Mouse (Mus musculus): ENCODE data around the gene Dyrk3. TPM values are rescaled to one million over a fixed set of nuclear protein-coding genes. Genes with fewer than 3 reads are reported as not detected.
A peak's percentile ranks its signal among the peaks of the same experiment; 100 is the strongest.
"Not testable (repeated sequence)": the region's sequence is repeated elsewhere in the genome, so short reads cannot be mapped to it uniquely, and the experiment has no call there.

The Dyrk3 gene
- polyA plus RNA-seq, 1 experiment from 2014 or later: 16.3 TPM

- WGBS (ENCODE audit: insufficient replicate concordance): 84% methylated on average over 10 of the region's 10 CpGs
- Histone ChIP-seq H3K4me2 (ENCODE audit: low read depth, low read length) (no peak overlapping the region), H3K27ac (ENCODE audit: low read length) (no peak overlapping the region), H3K4me3 (ENCODE audit: low read depth, low read length) (no peak overlapping the region), H3K36me3 (ENCODE audit: control insufficient read depth, insufficient read depth) (peaks cover 43% of the 10 kb centered on the region), H3K9me3 (replicated peaks; ENCODE audit: control insufficient read depth, low read length) (no peaks in the 10 kb centered on the region), H3K9ac (ENCODE audit: low read depth, low read length) (no peak overlapping the region), H3K4me1 (ENCODE audit: control insufficient read depth, low read depth, low read length) (no peaks in the 10 kb centered on the region), H3K27me3 (ENCODE audit: control insufficient read depth, insufficient read depth, low read depth, low read length) (no peaks in the 10 kb centered on the region)
- ATAC-seq (ENCODE audit: low read depth): no peak
Observed at GRCm38 (mm10) chr1:131167612-131168011, 29.5 kb upstream of the Dyrk3 start.

- no peak overlapping the region for H3K4me3 ChIP-seq (ENCODE audit: low read depth, low read length)
- peaks cover 43% of the 10 kb centered on the region for H3K36me3 ChIP-seq (ENCODE audit: control insufficient read depth, insufficient read depth)
- H3K27ac ChIP-seq (ENCODE audit: low read length): no peak overlapping the region
- H3K4me2 ChIP-seq (ENCODE audit: low read depth, low read length): no peak overlapping the region
- H3K27me3 ChIP-seq (ENCODE audit: control insufficient read depth, insufficient read depth, low read depth, low read length): no peaks in the 10 kb centered on the region
- H3K9ac ChIP-seq (ENCODE audit: low read depth, low read length): no peak overlapping the region
- H3K9me3 ChIP-seq (replicated peaks; ENCODE audit: control insufficient read depth, low read length): no peaks in the 10 kb centered on the region
- 82% methylated on average over 6 of the region's 6 CpGs for WGBS (ENCODE audit: insufficient replicate concordance)
- no peak for ATAC-seq (ENCODE audit: low read depth)
- H3K4me1 ChIP-seq (ENCODE audit: control insufficient read depth, low read depth, low read length): no peaks in the 10 kb centered on the region
Observed at GRCm38 (mm10) chr1:131164427-131164826, 26.3 kb upstream of the Dyrk3 start.

GRCm38 (mm10) chr1:131161091-131161490, 23.0 kb upstream of the Dyrk3 start:
- 0 out of 2 replicates have a peak, but pooled peaks have one; percentile 23 for ATAC-seq (ENCODE audit: low read depth)
- H3K36me3 ChIP-seq (ENCODE audit: control insufficient read depth, insufficient read depth): peaks cover 23% of the 10 kb centered on the region
- H3K27ac ChIP-seq (ENCODE audit: low read length): no peak overlapping the region
- WGBS (ENCODE audit: insufficient replicate concordance): 38% methylated on average over 11 of the region's 11 CpGs
- no peaks in the 10 kb centered on the region for H3K4me1 ChIP-seq (ENCODE audit: control insufficient read depth, low read depth, low read length)
- no peak overlapping the region for H3K9ac ChIP-seq (ENCODE audit: low read depth, low read length)
- no peak overlapping the region for H3K4me2 ChIP-seq (ENCODE audit: low read depth, low read length)
- no peak overlapping the region for H3K4me3 ChIP-seq (ENCODE audit: low read depth, low read length)
- no peaks in the 10 kb centered on the region for H3K9me3 ChIP-seq (replicated peaks; ENCODE audit: control insufficient read depth, low read length)
- H3K27me3 ChIP-seq (ENCODE audit: control insufficient read depth, insufficient read depth, low read depth, low read length): no peaks in the 10 kb centered on the region

GRCm38 (mm10) chr1:131159573-131160327, 21.6 kb upstream of the Dyrk3 start:
- H3K4me2 ChIP-seq (ENCODE audit: low read depth, low read length); H3K9me3 ChIP-seq (replicated peaks; ENCODE audit: control insufficient read depth, low read length); H3K27ac ChIP-seq (ENCODE audit: low read length); H3K9ac ChIP-seq (ENCODE audit: low read depth, low read length); H3K27me3 ChIP-seq (ENCODE audit: control insufficient read depth, insufficient read depth, low read depth, low read length); H3K4me1 ChIP-seq (ENCODE audit: control insufficient read depth, low read depth, low read length); H3K4me3 ChIP-seq (ENCODE audit: low read depth, low read length): not testable (repeated sequence)
- WGBS (ENCODE audit: insufficient replicate concordance): 56% methylated on average over 3 of the region's 3 CpGs
- H3K36me3 ChIP-seq (ENCODE audit: control insufficient read depth, insufficient read depth): peaks cover 17% of the 10 kb centered on the region
- ATAC-seq (ENCODE audit: low read depth): peak; percentile 63

- Histone ChIP-seq H3K4me2 (ENCODE audit: low read depth, low read length) (no peak overlapping the region), H3K36me3 (ENCODE audit: control insufficient read depth, insufficient read depth) (peaks cover under 1% of the 10 kb centered on the region; the same call in 1 of the 2 replicates), H3K27me3 (ENCODE audit: control insufficient read depth, insufficient read depth, low read depth, low read length) (no peaks in the 10 kb centered on the region), H3K9me3 (replicated peaks; ENCODE audit: control insufficient read depth, low read length) (no peaks in the 10 kb centered on the region), H3K27ac (ENCODE audit: low read length) (no peak overlapping the region), H3K4me3 (ENCODE audit: low read depth, low read length) (no peak overlapping the region), H3K4me1 (ENCODE audit: control insufficient read depth, low read depth, low read length) (peaks cover 10% of the 10 kb centered on the region), H3K9ac (ENCODE audit: low read depth, low read length) (no peak overlapping the region)
- ATAC-seq (ENCODE audit: low read depth): no peak
- WGBS (ENCODE audit: insufficient replicate concordance): 51% methylated on average over 2 of the region's 2 CpGs
Observed at GRCm38 (mm10) chr1:131155456-131155855, 17.3 kb upstream of the Dyrk3 start.

- Histone ChIP-seq H3K27ac (ENCODE audit: low read length) (peak within 1 kb of the TSS; percentile 66), H3K9ac (ENCODE audit: low read depth, low read length) (peak within 1 kb of the TSS; percentile 78), H3K4me1 (ENCODE audit: control insufficient read depth, low read depth, low read length) (peaks cover 10% of the 10 kb centered on the region), H3K27me3 (ENCODE audit: control insufficient read depth, insufficient read depth, low read depth, low read length) (no peaks in the 10 kb centered on the region), H3K4me3 (ENCODE audit: low read depth, low read length) (peak within 1 kb of the TSS; percentile 90), H3K36me3 (ENCODE audit: control insufficient read depth, insufficient read depth) (no peaks in the 10 kb centered on the region), H3K9me3 (replicated peaks; ENCODE audit: control insufficient read depth, low read length) (no peaks in the 10 kb centered on the region), H3K4me2 (ENCODE audit: low read depth, low read length) (peak within 1 kb of the TSS; percentile 80)
- under 1% methylated on average over 27 of the region's 27 CpGs for WGBS (ENCODE audit: insufficient replicate concordance)
- ATAC-seq (ENCODE audit: low read depth): peak; percentile 99
Observed at GRCm38 (mm10) chr1:131153018-131153629, 15.0 kb upstream of the Dyrk3 start, which contains the start of gene Eif2d. Eif2d (plus strand) TSS chr1:131153181.

GRCm38 (mm10) chr1:131149496-131149895, 11.4 kb upstream of the Dyrk3 start:
- no peak for ATAC-seq (ENCODE audit: low read depth)
- Histone ChIP-seq H3K36me3 (ENCODE audit: control insufficient read depth, insufficient read depth) (no peaks in the 10 kb centered on the region), H3K27me3 (ENCODE audit: control insufficient read depth, insufficient read depth, low read depth, low read length) (no peaks in the 10 kb centered on the region), H3K4me1 (ENCODE audit: control insufficient read depth, low read depth, low read length) (peaks cover 10% of the 10 kb centered on the region), H3K4me2 (ENCODE audit: low read depth, low read length) (no peak overlapping the region), H3K9me3 (replicated peaks; ENCODE audit: control insufficient read depth, low read length) (no peaks in the 10 kb centered on the region), H3K27ac (ENCODE audit: low read length) (no peak overlapping the region), H3K9ac (ENCODE audit: low read depth, low read length) (no peak overlapping the region), H3K4me3 (ENCODE audit: low read depth, low read length) (no peak overlapping the region)
- 45% methylated on average over 1 of the region's 1 CpGs for WGBS (ENCODE audit: insufficient replicate concordance)

- Histone ChIP-seq H3K9ac (ENCODE audit: low read depth, low read length) (no peak overlapping the region), H3K9me3 (replicated peaks; ENCODE audit: control insufficient read depth, low read length) (no peaks in the 10 kb centered on the region), H3K4me1 (ENCODE audit: control insufficient read depth, low read depth, low read length) (peaks cover 2% of the 10 kb centered on the region; the same call in 1 of the 2 replicates), H3K27me3 (ENCODE audit: control insufficient read depth, insufficient read depth, low read depth, low read length) (no peaks in the 10 kb centered on the region), H3K36me3 (ENCODE audit: control insufficient read depth, insufficient read depth) (no peaks in the 10 kb centered on the region), H3K4me3 (ENCODE audit: low read depth, low read length) (no peak overlapping the region), H3K4me2 (ENCODE audit: low read depth, low read length) (no peak overlapping the region), H3K27ac (ENCODE audit: low read length) (no peak overlapping the region)
- 23% methylated on average over 3 of the region's 3 CpGs for whole genome bisulfite sequencing (ENCODE audit: insufficient replicate concordance)
- no peak for ATAC-seq (ENCODE audit: low read depth)
Observed at GRCm38 (mm10) chr1:131146181-131146614, 8.1 kb upstream of the Dyrk3 start.

GRCm38 (mm10) chr1:131145222-131145621, 7.1 kb upstream of the Dyrk3 start:
- H3K9ac ChIP-seq (ENCODE audit: low read depth, low read length); H3K9me3 ChIP-seq (replicated peaks; ENCODE audit: control insufficient read depth, low read length); H3K4me1 ChIP-seq (ENCODE audit: control insufficient read depth, low read depth, low read length); ATAC-seq (ENCODE audit: low read depth); H3K27ac ChIP-seq (ENCODE audit: low read length); H3K27me3 ChIP-seq (ENCODE audit: control insufficient read depth, insufficient read depth, low read depth, low read length); H3K4me3 ChIP-seq (ENCODE audit: low read depth, low read length); H3K36me3 ChIP-seq (ENCODE audit: control insufficient read depth, insufficient read depth); H3K4me2 ChIP-seq (ENCODE audit: low read depth, low read length): not testable (repeated sequence)
- 33% methylated on average over 3 of the region's 3 CpGs for WGBS (ENCODE audit: insufficient replicate concordance)

Data from liver, embryonic 16.5 days (tissue).